Mouse (Mus musculus): Measurements from ENCODE around the gene Ntn5. TPM values are rescaled to one million over a fixed set of nuclear protein-coding genes. Genes with fewer than 3 reads are reported as not detected.

Gene Ntn5
- polyA plus RNA-seq, 1 experiment from 2014 or later: 1.2 TPM

DNA sequence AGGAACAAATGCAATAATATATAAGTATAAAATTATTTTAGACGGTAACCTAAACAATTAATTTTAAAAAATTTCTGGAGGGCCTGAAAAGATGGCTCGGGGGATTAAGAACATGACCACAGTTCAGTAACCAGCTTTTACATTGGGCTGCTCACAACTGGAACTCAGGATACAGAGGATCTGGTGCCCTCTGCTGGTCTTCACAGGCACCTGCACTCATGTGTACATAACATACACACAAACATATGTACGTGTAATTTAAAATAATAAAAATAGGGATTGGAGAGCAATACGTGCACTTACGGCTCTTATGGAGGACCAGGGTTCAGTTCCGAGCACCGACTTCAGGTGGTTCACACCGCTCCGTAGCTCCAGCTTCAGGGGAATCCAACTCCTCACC, 14.9 kb upstream of the Ntn5 start:
- Histone ChIP-seq H3K4me1 (ENCODE audit: control insufficient read depth, insufficient read depth, low read length) (peaks cover 16% of the 10 kb centered on the region), H3K9me3 (replicated peaks; ENCODE audit: control insufficient read depth, low read length) (no peaks in the 10 kb centered on the region), H3K27ac (ENCODE audit: low read length) (no peak overlapping the region), H3K4me3 (replicated peaks; ENCODE audit: low read length) (no peak overlapping the region), H3K36me3 (ENCODE audit: control insufficient read depth, insufficient read depth, low read length) (no peaks in the 10 kb centered on the region), H3K9ac (ENCODE audit: low read length) (no peak overlapping the region), H3K4me2 (ENCODE audit: low read depth, low read length) (no peak overlapping the region), H3K27me3 (ENCODE audit: control insufficient read depth, insufficient read depth, low read length) (no peaks in the 10 kb centered on the region)
- no peak for ATAC-seq (ENCODE audit: insufficient read depth, low FRiP score)
- 95% methylated on average over 9 of the region's 9 CpGs for WGBS

GRCm38 (mm10) chr7:45677627-45678295, 6.1 kb upstream of the Ntn5 start:
- no peaks in the 10 kb centered on the region for H3K9me3 ChIP-seq (replicated peaks; ENCODE audit: control insufficient read depth, low read length)
- H3K4me1 ChIP-seq (ENCODE audit: control insufficient read depth, insufficient read depth, low read length): peaks cover 7% of the 10 kb centered on the region
- H3K27me3 ChIP-seq (ENCODE audit: control insufficient read depth, insufficient read depth, low read length): no peaks in the 10 kb centered on the region
- no peak overlapping the region for H3K4me3 ChIP-seq (replicated peaks; ENCODE audit: low read length)
- peak overlapping the region; percentile 33; the same call in 1 of the 2 replicates for H3K9ac ChIP-seq (ENCODE audit: low read length)
- no peaks in the 10 kb centered on the region for H3K36me3 ChIP-seq (ENCODE audit: control insufficient read depth, insufficient read depth, low read length)
- peak; percentile 33; the same call in 1 of the 2 replicates for ATAC-seq (ENCODE audit: insufficient read depth, low FRiP score)
- no peak overlapping the region for H3K4me2 ChIP-seq (ENCODE audit: low read depth, low read length)
- WGBS: 59% methylated on average over 7 of the region's 7 CpGs
- H3K27ac ChIP-seq (ENCODE audit: low read length): peak overlapping the region; percentile 70

GRCm38 (mm10) chr7:45678513-45678912, 5.3 kb upstream of the Ntn5 start:
- Histone ChIP-seq H3K27me3 (ENCODE audit: control insufficient read depth, insufficient read depth, low read length) (no peaks in the 10 kb centered on the region), H3K27ac (ENCODE audit: low read length) (peak overlapping the region; percentile 70; the same call in 1 of the 2 replicates), H3K9me3 (replicated peaks; ENCODE audit: control insufficient read depth, low read length) (no peaks in the 10 kb centered on the region), H3K4me1 (ENCODE audit: control insufficient read depth, insufficient read depth, low read length) (peaks cover 10% of the 10 kb centered on the region), H3K4me2 (ENCODE audit: low read depth, low read length) (no peak overlapping the region), H3K9ac (ENCODE audit: low read length) (0 out of 2 replicates have a peak overlapping the region, but pooled peaks have one; percentile 33), H3K36me3 (ENCODE audit: control insufficient read depth, insufficient read depth, low read length) (no peaks in the 10 kb centered on the region), H3K4me3 (replicated peaks; ENCODE audit: low read length) (no peak overlapping the region)
- 87% methylated on average over 14 of the region's 14 CpGs for WGBS
- no peak for ATAC-seq (ENCODE audit: insufficient read depth, low FRiP score)

GRCm38 (mm10) chr7:45679966-45680621, 3.7 kb upstream of the Ntn5 start:
- peak overlapping the region; percentile 75 for H3K27ac ChIP-seq (ENCODE audit: low read length)
- WGBS: 63% methylated on average over 14 of the region's 14 CpGs

GRCm38 (mm10) chr7:45681046-45681736, 2.6 kb upstream of the Ntn5 start:
- WGBS: 75% methylated on average over 8 of the region's 8 CpGs
- Histone ChIP-seq H3K9me3 (replicated peaks; ENCODE audit: control insufficient read depth, low read length) (no peaks in the 10 kb centered on the region), H3K4me3 (replicated peaks; ENCODE audit: low read length) (no peak overlapping the region), H3K27ac (ENCODE audit: low read length) (peak overlapping the region; percentile 75), H3K4me2 (ENCODE audit: low read depth, low read length) (no peak overlapping the region), H3K4me1 (ENCODE audit: control insufficient read depth, insufficient read depth, low read length) (peaks cover 24% of the 10 kb centered on the region), H3K9ac (ENCODE audit: low read length) (no peak overlapping the region), H3K36me3 (ENCODE audit: control insufficient read depth, insufficient read depth, low read length) (no peaks in the 10 kb centered on the region), H3K27me3 (ENCODE audit: control insufficient read depth, insufficient read depth, low read length) (no peaks in the 10 kb centered on the region)
- peak; percentile 11; the same call in 1 of the 2 replicates for ATAC-seq (ENCODE audit: insufficient read depth, low FRiP score)

More at GRCm38 (mm10) chr7:45679966-45680621, 3.7 kb upstream of the Ntn5 start:
- H3K4me3 ChIP-seq (replicated peaks; ENCODE audit: low read length): no peak overlapping the region
- peaks cover 13% of the 10 kb centered on the region for H3K4me1 ChIP-seq (ENCODE audit: control insufficient read depth, insufficient read depth, low read length)
- ATAC-seq (ENCODE audit: insufficient read depth, low FRiP score): peak; percentile 67; the same call in 1 of the 2 replicates
- H3K9me3 ChIP-seq (replicated peaks; ENCODE audit: control insufficient read depth, low read length): no peaks in the 10 kb centered on the region
- no peaks in the 10 kb centered on the region for H3K36me3 ChIP-seq (ENCODE audit: control insufficient read depth, insufficient read depth, low read length)
- peak overlapping the region; percentile 2; the same call in 1 of the 2 replicates for H3K9ac ChIP-seq (ENCODE audit: low read length)
- no peaks in the 10 kb centered on the region for H3K27me3 ChIP-seq (ENCODE audit: control insufficient read depth, insufficient read depth, low read length)
- H3K4me2 ChIP-seq (ENCODE audit: low read depth, low read length): no peak overlapping the region

DNA sequence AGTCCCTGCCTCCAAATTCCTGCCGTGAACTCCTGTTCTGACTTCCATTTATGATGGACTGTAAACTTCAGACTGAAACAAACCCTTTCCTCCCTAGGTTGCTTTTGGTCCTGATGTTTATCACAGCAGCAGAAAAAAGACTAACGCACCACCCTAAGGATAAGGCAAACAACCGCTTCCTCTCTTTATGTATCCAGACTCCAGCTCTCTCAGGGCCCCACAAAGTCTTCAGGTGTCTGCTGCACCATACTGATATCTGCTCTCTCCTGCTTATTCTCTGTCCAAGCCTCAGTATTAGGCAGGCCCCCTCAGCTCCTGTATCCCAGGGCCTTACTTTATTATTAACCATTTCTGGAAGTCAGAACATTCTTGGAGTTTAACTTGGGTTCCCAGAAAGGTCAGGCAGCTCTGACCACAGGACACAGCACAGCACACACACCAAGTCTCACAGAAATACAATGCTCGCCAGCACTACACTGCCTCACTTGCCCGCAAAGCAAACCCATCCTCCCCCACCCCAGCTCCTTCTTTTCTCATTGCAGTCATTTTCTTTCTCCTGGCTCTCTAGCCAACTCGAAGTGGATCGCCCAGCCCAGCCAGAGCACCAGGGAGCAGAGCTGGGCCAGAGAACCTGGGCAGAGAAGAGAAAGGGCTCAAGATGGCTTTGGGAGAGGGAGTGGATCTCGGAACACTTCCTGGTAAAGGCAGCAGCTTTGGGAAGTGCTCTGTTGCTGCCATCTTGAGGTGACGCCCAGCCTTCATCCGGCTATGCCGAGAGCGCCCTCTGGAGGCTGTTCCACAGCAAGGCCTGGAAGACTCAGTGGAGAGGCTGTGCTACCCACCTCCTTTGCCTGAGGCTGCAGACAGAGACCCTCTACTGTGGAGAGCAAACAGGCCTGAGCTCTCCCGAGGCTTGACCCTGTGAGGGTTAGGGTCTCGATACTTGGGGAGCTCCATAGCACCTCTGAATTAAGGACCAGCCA, 1.4 kb upstream of the Ntn5 start:
- peak overlapping the region; percentile 74 for H3K9ac ChIP-seq (ENCODE audit: low read length)
- WGBS: 29% methylated on average over 14 of the region's 14 CpGs
- ATAC-seq (ENCODE audit: insufficient read depth, low FRiP score): peak; percentile 44; the same call in 1 of the 2 replicates
- no peaks in the 10 kb centered on the region for H3K36me3 ChIP-seq (ENCODE audit: control insufficient read depth, insufficient read depth, low read length)
- H3K4me2 ChIP-seq (ENCODE audit: low read depth, low read length): peak overlapping the region; percentile 45
- H3K4me3 ChIP-seq (replicated peaks; ENCODE audit: low read length): no peak overlapping the region
- H3K4me1 ChIP-seq (ENCODE audit: control insufficient read depth, insufficient read depth, low read length): peaks cover 31% of the 10 kb centered on the region
- H3K27me3 ChIP-seq (ENCODE audit: control insufficient read depth, insufficient read depth, low read length): no peaks in the 10 kb centered on the region
- peak overlapping the region; percentile 75 for H3K27ac ChIP-seq (ENCODE audit: low read length)
- H3K9me3 ChIP-seq (replicated peaks; ENCODE audit: control insufficient read depth, low read length): no peaks in the 10 kb centered on the region

GRCm38 (mm10) chr7:45685811-45686210, 2.0 kb downstream of the Ntn5 start:
- Histone ChIP-seq H3K4me3 (replicated peaks; ENCODE audit: low read length) (no peak overlapping the region), H3K36me3 (ENCODE audit: control insufficient read depth, insufficient read depth, low read length) (no peaks in the 10 kb centered on the region), H3K9ac (ENCODE audit: low read length) (peak overlapping the region; percentile 48; the same call in 1 of the 2 replicates), H3K4me2 (ENCODE audit: low read depth, low read length) (0 out of 2 replicates have a peak overlapping the region, but pooled peaks have one; percentile 10), H3K27me3 (ENCODE audit: control insufficient read depth, insufficient read depth, low read length) (no peaks in the 10 kb centered on the region), H3K4me1 (ENCODE audit: control insufficient read depth, insufficient read depth, low read length) (peaks cover 31% of the 10 kb centered on the region), H3K27ac (ENCODE audit: low read length) (no peak overlapping the region), H3K9me3 (replicated peaks; ENCODE audit: control insufficient read depth, low read length) (no peaks in the 10 kb centered on the region)
- 27% methylated on average over 10 of the region's 10 CpGs for WGBS
- no peak for ATAC-seq (ENCODE audit: insufficient read depth, low FRiP score)

- Histone ChIP-seq H3K9me3 (replicated peaks; ENCODE audit: control insufficient read depth, low read length) (no peaks in the 10 kb centered on the region), H3K27me3 (ENCODE audit: control insufficient read depth, insufficient read depth, low read length) (no peaks in the 10 kb centered on the region), H3K4me2 (ENCODE audit: low read depth, low read length) (no peak overlapping the region), H3K9ac (ENCODE audit: low read length) (0 out of 2 replicates have a peak overlapping the region, but pooled peaks have one; percentile 26), H3K4me1 (ENCODE audit: control insufficient read depth, insufficient read depth, low read length) (peaks cover 31% of the 10 kb centered on the region), H3K27ac (ENCODE audit: low read length) (no peak overlapping the region), H3K4me3 (replicated peaks; ENCODE audit: low read length) (no peak overlapping the region), H3K36me3 (ENCODE audit: control insufficient read depth, insufficient read depth, low read length) (no peaks in the 10 kb centered on the region)
- WGBS: 55% methylated on average over 3 of the region's 3 CpGs
- no peak for ATAC-seq (ENCODE audit: insufficient read depth, low FRiP score)
Measured at GRCm38 (mm10) chr7:45686841-45687240, 3.0 kb downstream of the Ntn5 start.

All from stomach, embryonic 16.5 days (tissue).